Mouse (Mus musculus): Measurements from ENCODE around the gene Cherp. TPM values are rescaled to one million over a fixed set of nuclear protein-coding genes. Genes with fewer than 3 reads are reported as not detected.

The Cherp gene
- polyA plus RNA-seq, 1 experiment from 2014 or later = 15.6 TPM

DNA sequence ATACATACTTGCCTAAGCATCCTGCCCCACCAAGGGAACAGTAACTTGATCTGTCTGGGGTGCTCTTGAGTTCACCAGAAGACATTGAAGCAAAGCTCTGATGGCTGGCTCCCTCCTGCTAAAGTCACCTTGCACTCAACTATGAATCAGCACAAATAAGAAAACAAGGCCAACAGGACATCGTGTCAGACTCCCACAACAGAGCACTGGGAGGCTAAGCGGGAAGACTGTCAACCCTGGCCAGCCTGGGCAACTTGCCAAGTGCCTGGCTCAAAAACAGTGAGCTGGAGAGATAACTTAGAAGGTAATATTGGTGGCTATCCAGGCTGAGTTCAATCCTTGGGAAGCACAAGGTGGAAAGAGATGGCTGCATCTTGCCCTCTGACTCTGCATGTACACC lies 40.1 kb downstream of the Cherp start:
- Histone ChIP-seq H3K27me3 (ENCODE audit: control insufficient read depth, insufficient read depth, low read length) (no peaks in the 10 kb centered on the region), H3K9me3 (ENCODE audit: control insufficient read depth, low read length) (no peaks in the 10 kb centered on the region), H3K9ac (ENCODE audit: low read length) (no peak overlapping the region), H3K27ac (replicated peaks) (no peak overlapping the region), H3K4me3 (ENCODE audit: low read depth, low read length) (no peak overlapping the region), H3K36me3 (ENCODE audit: control insufficient read depth, insufficient read depth, low read length) (no peaks in the 10 kb centered on the region), H3K4me1 (replicated peaks; ENCODE audit: control insufficient read depth, insufficient read depth) (no peaks in the 10 kb centered on the region), H3K4me2 (replicated peaks; ENCODE audit: low read depth) (no peak overlapping the region)
- DNase-seq (ENCODE audit: low spot score) (peak; percentile 77), ATAC-seq (ENCODE audit: low FRiP score, low TSS enrichment) (peak; percentile 62; the same call in 1 of the 2 replicates)
- no peak for TF ChIP-seq EP300 (optimal IDR thresholded peaks at IDR 0.05)
- TF ChIP-seq CTCF (IDR thresholded peaks at IDR 0.05; ENCODE audit: low read depth) = no peak
- WGBS = 18% methylated on average over 2 of the region's 2 CpGs

DNA sequence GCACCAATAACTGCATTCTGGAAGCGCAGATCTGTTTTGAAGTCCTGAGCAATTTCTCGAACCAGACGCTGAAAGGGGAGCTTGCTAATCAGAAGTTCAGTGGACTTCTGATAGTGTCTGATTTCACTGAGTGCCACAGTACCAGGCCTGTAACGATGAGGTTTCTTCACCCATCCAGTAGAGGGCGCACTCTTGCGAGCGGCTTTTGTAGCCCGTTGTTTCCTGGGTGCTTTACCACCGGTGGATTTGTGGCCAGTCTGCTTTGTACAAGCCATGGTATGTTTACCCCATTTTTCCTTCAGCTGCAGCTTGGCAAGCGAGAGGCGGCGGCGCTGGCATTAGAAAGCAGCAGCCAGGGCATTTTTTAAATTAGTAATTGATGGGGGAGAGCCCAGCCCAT lies 45.4 kb downstream of the Cherp start:
- Histone ChIP-seq H3K27me3 (ENCODE audit: control insufficient read depth, insufficient read depth, low read length) (no peaks in the 10 kb centered on the region), H3K9ac (ENCODE audit: low read length) (no peak overlapping the region), H3K4me3 (ENCODE audit: low read depth, low read length) (no peak overlapping the region), H3K27ac (replicated peaks) (no peak overlapping the region), H3K4me1 (replicated peaks; ENCODE audit: control insufficient read depth, insufficient read depth) (no peaks in the 10 kb centered on the region), H3K9me3 (ENCODE audit: control insufficient read depth, low read length) (no peaks in the 10 kb centered on the region), H3K4me2 (replicated peaks; ENCODE audit: low read depth) (no peak overlapping the region), H3K36me3 (ENCODE audit: control insufficient read depth, insufficient read depth, low read length) (no peaks in the 10 kb centered on the region)
- 50% methylated on average over 13 of the region's 13 CpGs for WGBS
- TF ChIP-seq EP300 (optimal IDR thresholded peaks at IDR 0.05) (no peak), CTCF (IDR thresholded peaks at IDR 0.05; ENCODE audit: low read depth) (peak; percentile 76)
- DNase-seq (ENCODE audit: low spot score) = peak; percentile 37
- no peak for ATAC-seq (ENCODE audit: low FRiP score, low TSS enrichment)

DNA sequence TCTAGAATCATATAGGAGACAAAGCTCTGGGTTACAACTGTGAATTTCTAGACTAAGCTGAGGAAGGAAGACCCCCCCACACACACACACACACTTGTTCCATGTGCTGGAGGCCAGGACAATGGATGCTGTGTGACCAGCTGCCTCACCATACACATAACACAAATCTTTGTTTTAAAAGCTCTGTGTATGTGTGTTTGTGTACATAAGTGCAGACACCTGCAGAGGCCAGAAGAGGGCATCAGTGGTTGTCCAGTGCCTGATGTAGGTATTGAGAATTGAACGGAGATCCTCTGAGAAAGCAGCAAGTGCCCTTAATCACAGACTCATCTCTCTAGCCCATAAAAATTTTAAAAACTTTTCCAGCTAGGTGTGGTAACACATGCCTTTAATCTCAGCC lies 52.1 kb downstream of the Cherp start:
- H3K4me2 ChIP-seq (replicated peaks; ENCODE audit: low read depth) = no peak overlapping the region
- TF ChIP-seq CTCF (IDR thresholded peaks at IDR 0.05; ENCODE audit: low read depth) (peak; percentile 70), EP300 (optimal IDR thresholded peaks at IDR 0.05) (no peak)
- ATAC-seq (ENCODE audit: low FRiP score, low TSS enrichment) = no peak
- no peak overlapping the region for H3K9ac ChIP-seq (ENCODE audit: low read length)
- H3K4me1 ChIP-seq (replicated peaks; ENCODE audit: control insufficient read depth, insufficient read depth) = peaks cover 7% of the 10 kb centered on the region; the same call in 1 of the 2 replicates
- H3K9me3 ChIP-seq (ENCODE audit: control insufficient read depth, low read length) = no peaks in the 10 kb centered on the region
- no peak overlapping the region for H3K27ac ChIP-seq (replicated peaks)
- WGBS = 56% methylated on average over 1 of the region's 1 CpGs
- H3K27me3 ChIP-seq (ENCODE audit: control insufficient read depth, insufficient read depth, low read length) = no peaks in the 10 kb centered on the region
- no peak overlapping the region for H3K4me3 ChIP-seq (ENCODE audit: low read depth, low read length)
- no peaks in the 10 kb centered on the region for H3K36me3 ChIP-seq (ENCODE audit: control insufficient read depth, insufficient read depth, low read length)
- peak; percentile 49 for DNase-seq (ENCODE audit: low spot score)

DNA sequence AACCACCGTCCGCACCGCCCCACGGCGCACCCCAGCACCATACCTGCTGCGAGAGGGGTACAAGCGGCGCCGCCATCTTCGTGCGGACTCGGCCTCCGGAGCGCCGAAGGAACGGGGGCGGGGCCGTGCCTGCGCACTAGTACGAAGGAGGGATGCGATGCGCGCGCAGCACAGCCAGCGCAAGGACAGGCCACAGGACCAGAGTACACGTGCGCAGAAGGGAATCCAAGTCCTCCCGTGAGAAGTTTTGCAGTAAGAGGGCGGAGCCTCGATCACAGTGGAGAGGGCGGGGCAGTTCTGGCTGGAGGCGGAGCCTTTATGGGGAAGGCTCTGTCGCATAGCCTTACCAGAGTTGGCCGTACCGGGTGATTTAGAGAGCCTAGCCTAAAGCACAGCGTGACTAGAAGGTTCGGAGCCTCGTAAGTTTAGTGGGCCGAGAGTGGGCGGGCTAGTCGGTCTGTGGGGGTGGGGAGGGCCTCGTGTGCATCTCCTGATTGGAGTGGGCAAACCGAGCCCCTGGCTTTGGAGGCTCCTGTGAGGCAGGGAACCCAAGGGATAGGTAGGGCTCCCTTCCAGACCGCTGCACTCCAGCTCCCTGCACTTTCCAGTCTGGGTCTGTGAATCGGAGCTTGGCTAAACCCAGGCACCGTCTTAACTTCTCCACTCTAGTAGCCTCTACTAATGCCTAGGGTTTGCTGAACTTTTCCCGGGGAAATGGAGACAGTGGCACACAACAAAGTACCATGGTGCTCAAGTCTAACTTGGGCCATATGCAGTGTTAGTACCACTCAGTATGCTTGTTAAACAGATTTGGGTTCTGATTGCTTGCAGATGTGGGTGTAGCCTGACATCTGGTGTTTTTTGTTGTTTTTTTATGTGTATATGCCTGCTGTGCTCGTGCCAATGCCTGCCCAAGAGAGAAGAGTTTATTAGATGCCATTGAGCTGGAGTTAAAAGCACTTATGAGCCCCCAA lies 53.4 kb downstream of the Cherp start, which contains the start of gene Eps15l1:
Gene Eps15l1, minus strand, starts transcription at position 99 of the 974 bp plus-strand sequence.
- H3K4me3 ChIP-seq (ENCODE audit: low read depth, low read length) = peak within 1 kb of the TSS; percentile 78
- ATAC-seq (ENCODE audit: low FRiP score, low TSS enrichment) = peak; percentile 98
- WGBS = under 1% methylated on average over 48 of the region's 48 CpGs
- no peaks in the 10 kb centered on the region for H3K9me3 ChIP-seq (ENCODE audit: control insufficient read depth, low read length)
- H3K36me3 ChIP-seq (ENCODE audit: control insufficient read depth, insufficient read depth, low read length) = no peaks in the 10 kb centered on the region; the same call in 1 of the 2 replicates
- TF ChIP-seq CTCF (IDR thresholded peaks at IDR 0.05; ENCODE audit: low read depth) (0 out of 2 replicates have a peak, but pooled peaks have one; percentile 1), EP300 (optimal IDR thresholded peaks at IDR 0.05) (no peak)
- peak within 1 kb of the TSS; percentile 89 for H3K27ac ChIP-seq (replicated peaks)
- peaks cover 7% of the 10 kb centered on the region; the same call in 1 of the 2 replicates for H3K4me1 ChIP-seq (replicated peaks; ENCODE audit: control insufficient read depth, insufficient read depth)
- DNase-seq (ENCODE audit: low spot score) = peak; percentile 99
- H3K9ac ChIP-seq (ENCODE audit: low read length) = peak within 1 kb of the TSS; percentile 83
- H3K27me3 ChIP-seq (ENCODE audit: control insufficient read depth, insufficient read depth, low read length) = no peaks in the 10 kb centered on the region
- H3K4me2 ChIP-seq (replicated peaks; ENCODE audit: low read depth) = peak within 1 kb of the TSS; percentile 77

DNA sequence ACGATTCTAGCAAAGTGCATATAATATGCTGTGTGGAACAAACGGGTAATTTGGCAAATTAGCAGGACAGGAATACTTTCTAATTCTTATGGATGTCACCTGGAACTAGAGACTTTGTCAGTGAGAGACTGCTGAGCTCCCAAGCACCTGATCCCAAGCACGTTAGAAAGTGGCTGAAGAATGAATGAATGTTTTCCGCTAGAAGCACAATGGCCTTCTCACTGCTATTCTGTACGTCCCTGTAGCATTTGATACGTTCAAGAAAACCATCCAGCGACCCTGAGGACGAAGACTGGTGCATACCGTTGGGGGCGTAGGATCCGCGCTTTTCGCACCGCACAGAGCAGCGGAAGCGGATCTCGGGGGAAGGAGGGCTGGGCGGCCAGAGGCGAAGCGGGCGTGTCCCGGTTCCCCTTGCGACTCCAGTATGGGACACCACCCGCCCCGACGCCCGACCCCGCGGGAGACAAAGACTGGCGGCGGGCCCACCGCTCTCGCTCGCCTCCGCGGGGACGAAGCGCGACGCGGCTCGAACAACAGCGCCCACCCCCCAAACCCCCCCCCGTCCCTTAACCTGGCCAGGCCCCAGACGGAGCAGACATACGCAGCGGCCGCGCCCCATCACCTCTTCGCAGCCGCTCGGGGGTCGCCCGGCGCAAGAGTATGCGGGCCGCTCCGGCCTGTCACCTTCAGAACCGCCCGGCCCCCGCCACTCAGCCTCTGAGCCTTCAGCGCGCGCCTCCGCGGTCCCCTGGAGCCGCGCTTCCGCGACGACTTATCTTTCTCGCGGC lies 54.3 kb downstream of the Cherp start:
- Histone ChIP-seq H3K27me3 (ENCODE audit: control insufficient read depth, insufficient read depth, low read length) (no peaks in the 10 kb centered on the region), H3K4me2 (replicated peaks; ENCODE audit: low read depth) (peak overlapping the region; percentile 77), H3K9ac (ENCODE audit: low read length) (peak overlapping the region; percentile 83), H3K4me3 (ENCODE audit: low read depth, low read length) (peak overlapping the region; percentile 78), H3K4me1 (replicated peaks; ENCODE audit: control insufficient read depth, insufficient read depth) (peaks cover 7% of the 10 kb centered on the region; the same call in 1 of the 2 replicates), H3K27ac (replicated peaks) (peak overlapping the region; percentile 89), H3K36me3 (ENCODE audit: control insufficient read depth, insufficient read depth, low read length) (no peaks in the 10 kb centered on the region; the same call in 1 of the 2 replicates), H3K9me3 (ENCODE audit: control insufficient read depth, low read length) (no peaks in the 10 kb centered on the region)
- TF ChIP-seq EP300 (optimal IDR thresholded peaks at IDR 0.05) (no peak), CTCF (IDR thresholded peaks at IDR 0.05; ENCODE audit: low read depth) (no peak)
- DNase-seq (ENCODE audit: low spot score) (peak; percentile 61), ATAC-seq (ENCODE audit: low FRiP score, low TSS enrichment) (peak; percentile 47)
- WGBS = under 1% methylated on average over 62 of the region's 73 CpGs

All from stomach, postnatal 0 days (tissue).